Mouse (Mus musculus) kidney, postnatal 14 days (tissue): ENCODE results near the gene Plek2.

Experiments
- DNase-seq: peaks from one replicate; pipeline ENCODE4 v3.0.0; 2022; ENCODE audit warnings: mixed read lengths

The Plek2 gene

DNA sequence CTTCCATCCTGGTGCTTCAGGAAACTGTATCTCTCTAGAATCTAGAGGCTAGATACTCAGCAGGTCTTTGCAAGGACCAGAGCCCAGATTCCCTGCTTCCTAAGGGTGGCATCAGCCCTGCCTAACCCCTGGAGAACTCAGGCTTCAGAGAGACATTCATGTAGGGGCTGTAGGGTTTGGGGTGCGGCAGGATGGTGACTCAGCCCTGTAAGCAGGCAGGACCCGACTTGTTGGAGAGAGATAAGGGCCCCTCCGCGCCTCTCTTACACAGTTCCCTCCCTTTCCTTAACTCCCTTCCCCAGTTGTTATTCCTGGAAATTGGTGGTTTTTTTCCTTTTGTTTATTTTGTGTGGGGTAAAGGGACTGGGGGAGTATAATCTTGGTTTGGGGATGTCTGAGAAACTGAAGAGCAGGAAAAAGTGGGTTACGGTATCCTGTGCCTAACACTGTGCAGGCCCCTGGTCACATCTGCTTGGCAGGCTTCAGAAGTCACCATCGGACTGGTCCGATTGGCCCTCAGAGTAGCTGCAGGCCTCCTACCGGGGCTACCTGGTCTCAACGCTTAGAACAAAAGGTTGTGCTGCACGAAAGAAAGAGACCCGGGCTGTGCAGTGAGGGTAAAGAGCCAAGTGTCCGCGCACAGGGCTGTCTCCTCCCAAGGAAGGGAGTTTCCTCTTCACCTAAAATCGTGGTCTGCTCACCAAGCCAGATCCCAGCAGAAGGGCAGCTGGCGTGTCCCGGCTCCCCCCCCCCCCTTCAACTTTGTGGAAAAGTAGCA, 4.1 kb upstream of the Plek2 start:
- no peak for DNase-seq

DNA sequence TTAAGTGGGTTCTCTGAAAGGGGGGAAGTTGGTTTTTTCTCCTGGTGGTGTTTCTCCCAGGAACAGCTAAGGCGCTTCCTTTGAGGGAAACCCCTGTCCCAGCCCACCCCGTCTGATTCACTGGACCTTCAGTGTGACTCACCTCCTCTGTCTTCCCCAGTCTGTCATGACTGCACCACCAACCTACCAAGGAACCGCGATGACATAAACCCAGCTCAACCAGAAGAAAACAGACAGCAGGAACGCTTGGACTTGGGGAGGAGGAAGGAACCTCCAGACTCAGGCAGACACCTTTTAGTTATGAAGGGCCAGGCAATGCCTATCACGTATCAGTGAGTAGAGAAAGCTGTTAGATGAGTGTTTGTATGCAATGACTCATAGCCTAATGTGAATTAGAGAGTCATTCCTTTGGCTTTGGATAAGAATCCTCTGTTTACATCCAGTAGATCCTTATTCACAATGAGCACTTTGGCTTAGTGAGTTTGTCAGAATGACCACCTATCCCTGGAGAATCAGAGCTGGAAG, 1.4 kb upstream of the Plek2 start:
- DNase-seq = no peak

DNA sequence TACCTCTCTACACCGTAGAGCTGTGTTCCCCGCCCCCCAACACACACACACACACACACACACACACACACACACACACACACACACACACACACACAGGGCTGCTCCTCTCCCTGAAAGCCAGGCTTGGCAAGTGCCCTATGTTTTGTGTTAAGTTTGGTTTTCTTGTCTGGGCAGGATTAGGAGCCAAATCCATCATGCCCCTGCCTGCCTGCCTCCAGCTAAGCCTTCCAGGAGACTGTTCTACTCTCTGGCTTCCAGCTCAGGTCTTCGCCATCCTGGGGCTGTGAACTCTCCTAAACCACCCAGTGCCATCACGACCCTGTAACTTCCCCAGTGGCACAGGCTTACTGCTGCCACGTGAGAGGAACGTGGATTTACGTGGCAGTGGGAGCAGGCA, 2.3 kb downstream of the Plek2 start:
- DNase-seq = no peak

DNA sequence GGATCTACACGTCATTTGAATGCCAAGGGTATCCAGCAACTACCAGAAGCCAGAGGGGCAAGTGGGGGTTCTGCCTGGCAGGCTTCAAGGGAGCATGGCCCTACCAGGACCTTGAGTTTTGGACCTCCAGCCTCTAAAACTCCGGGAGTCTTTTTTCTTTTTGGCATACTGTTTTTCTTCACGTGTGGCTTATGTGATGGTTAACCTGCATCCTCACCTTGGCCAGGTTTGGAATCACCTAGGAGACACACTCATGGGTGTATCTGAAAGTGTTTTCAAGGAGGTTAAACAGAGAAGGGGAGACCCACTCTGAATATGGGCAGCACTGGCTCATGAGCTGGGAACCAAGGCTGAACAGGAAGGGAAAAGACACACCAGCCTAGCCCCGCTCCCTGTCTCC, 3.5 kb downstream of the Plek2 start:
- no peak for DNase-seq

GRCm38 (mm10) chr12:78901467-78901866, 5.3 kb downstream of the Plek2 start:
- DNase-seq = no peak

GRCm38 (mm10) chr12:78897861-78898260, 8.9 kb downstream of the Plek2 start:
- DNase-seq = no peak

DNA sequence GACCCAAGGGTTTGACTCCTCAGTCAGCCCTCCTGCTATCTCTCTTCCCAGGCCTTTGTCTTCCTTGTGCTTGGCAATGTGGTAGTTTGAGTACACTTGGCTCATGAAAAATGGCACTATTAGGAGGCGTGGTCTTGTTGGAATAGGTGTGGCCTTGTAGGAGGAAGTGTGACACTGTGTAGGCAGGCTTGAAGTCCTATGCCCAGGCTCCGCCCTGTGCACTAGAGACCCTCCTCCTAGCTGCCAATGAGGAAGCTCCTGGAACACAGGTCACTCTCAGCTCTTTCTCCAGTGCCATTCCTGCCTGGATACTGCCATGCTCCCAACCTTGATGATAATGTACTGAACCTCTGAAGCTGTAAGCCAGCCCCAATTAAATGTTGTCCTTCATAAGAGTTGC, 15.6 kb downstream of the Plek2 start:
- DNase-seq = no peak

GRCm38 (mm10) chr12:78890062-78890461, 16.7 kb downstream of the Plek2 start:
- no peak for DNase-seq

DNA sequence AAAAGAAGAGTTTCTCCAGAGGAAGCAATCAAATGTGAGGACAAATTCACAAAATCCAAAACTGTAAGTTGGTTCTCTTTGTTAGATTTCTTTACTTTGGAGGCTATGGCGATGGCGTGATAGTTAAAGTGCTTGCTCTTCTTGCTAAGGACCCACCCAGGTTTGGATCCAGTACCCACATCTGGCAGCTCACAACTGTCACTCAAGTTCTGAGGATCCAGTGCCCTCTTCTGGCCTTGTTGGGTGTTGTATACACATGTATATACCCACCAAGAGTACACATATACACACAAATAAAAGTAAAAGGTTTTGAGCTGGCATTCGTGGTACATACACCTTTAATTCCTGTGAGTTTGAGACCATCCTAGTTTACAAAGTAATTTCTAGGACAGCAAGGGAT, 32.2 kb downstream of the Plek2 start:
- no peak for DNase-seq

- DNase-seq = no peak
Observed at GRCm38 (mm10) chr12:78868115-78868514, 38.6 kb downstream of the Plek2 start.

DNA sequence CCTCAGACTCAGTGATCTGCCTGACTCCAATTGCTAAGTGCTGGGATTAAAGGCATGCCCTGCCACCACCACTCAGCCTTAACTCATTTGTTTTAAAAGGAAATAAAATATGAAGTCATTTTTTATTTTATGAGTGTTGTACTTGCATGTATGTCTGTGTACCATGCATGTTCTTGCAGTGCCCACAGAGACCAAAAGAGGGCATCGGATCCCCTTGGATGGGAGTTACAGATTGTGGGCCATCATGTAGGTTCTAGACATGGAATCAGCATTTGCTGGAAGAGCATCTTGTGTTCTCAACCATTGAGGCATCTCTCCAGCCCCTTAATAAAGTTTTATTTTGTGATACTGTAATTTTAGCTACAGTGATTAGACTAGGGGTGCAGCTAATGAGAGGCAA, 41.3 kb downstream of the Plek2 start:
- no peak for DNase-seq

DNA sequence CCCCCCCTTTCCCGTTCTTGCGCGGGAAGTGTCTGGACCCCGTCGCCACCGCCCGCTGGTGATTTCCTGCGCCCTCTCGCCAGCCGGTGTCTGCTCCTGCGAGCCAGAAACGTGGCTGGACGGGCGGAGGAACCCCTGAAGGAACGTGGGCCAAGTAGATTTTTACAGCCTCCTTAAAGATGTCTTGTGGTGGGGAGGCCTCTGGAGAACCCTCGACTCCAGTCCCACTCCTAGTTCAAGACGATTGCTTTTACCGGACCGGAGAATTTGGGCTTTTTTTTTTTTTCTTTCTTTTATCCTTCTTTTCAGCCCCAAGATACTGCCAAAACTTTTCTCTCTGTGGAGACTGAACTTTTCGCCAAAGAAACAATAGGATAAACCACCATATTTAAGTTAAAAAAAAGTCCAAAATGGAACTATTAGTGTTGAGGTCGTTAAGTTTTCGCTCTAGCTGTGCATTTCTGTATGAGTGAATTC, 44.5 kb downstream of the Plek2 start:
- no peak for DNase-seq

- peak; percentile 99 for DNase-seq
Observed at GRCm38 (mm10) chr12:78861496-78862253, 45.1 kb downstream of the Plek2 start, which contains the start of the genes Atp6v1d and Eif2s1. Gene Atp6v1d, minus strand, starts transcription at chr12:78861638. Gene Eif2s1, plus strand, starts transcription at chr12:78861819.

DNA sequence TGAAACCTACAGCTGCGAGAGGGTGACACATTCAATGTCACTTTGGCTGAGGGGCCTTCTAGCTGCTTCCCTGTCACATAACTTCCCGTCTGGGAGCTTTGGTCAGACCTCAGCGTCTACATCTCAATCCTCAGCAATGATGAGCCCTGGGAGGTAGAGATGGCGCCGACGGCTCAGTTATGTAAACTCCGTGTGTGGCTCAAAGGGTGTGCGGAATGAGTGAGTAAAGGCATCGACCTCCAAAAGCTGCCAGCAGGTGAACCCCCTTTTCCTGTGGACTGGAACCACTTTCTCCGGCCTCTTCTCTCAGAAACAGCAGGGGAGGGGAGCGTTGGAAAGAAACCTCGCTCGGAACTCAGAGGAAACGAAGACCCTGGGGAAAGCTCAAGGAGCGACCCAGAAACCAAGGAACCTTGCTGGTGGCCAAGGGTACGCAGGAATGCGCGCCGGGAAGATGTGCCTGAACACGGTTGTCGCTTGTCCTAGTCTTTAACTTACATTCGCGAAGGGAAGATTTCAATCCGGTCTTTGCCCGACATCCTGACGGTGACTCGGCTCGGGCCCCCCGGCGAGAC, 45.8 kb downstream of the Plek2 start:
- no peak for DNase-seq

- no peak for DNase-seq
Observed at GRCm38 (mm10) chr12:78848246-78848645, 58.5 kb downstream of the Plek2 start.

- no peak for DNase-seq
Observed at GRCm38 (mm10) chr12:78842429-78842828, 64.3 kb downstream of the Plek2 start.

GRCm38 (mm10) chr12:78839906-78840305, 66.9 kb downstream of the Plek2 start:
- peak; percentile 48 for DNase-seq
